Mouse (Mus musculus) midbrain, embryonic 12.5 days (tissue): ENCODE measurements around the gene Mvd. TPM values are rescaled to one million over a fixed set of nuclear protein-coding genes. Genes with fewer than 3 reads are reported as not detected.

Experiments used
- ATAC-seq: fragments of 200-750 bp; cut with Nextera tagmentation; 2 replicates; pipeline ENCODE4 v1.8.0; 2017; ENCODE audit warnings: low read depth, moderate TSS enrichment, moderate library complexity; ENCODE audit not compliant: low FRiP score
- H3K27ac ChIP-seq: fragments of 300-500 bp; sonication (generic); replicated peaks from 2 replicates; pipeline ENCODE4 v1.5.1; 2016; ENCODE audit warnings: mild to moderate bottlenecking
- H3K27me3 ChIP-seq: fragments of 300-500 bp; sonication (generic); 2 replicates; pipeline ENCODE4 v1.6.1; 2016; ENCODE audit warnings: mild to moderate bottlenecking
- H3K36me3 ChIP-seq: fragments of 300-500 bp; sonication (generic); 2 replicates; pipeline ENCODE4 v1.6.1; 2016
- H3K4me1 ChIP-seq: fragments of 300-500 bp; sonication (generic); 2 replicates; pipeline ENCODE4 v1.6.1; 2016
- H3K4me2 ChIP-seq: fragments of 300-500 bp; sonication (generic); replicated peaks from 2 replicates; pipeline ENCODE4 v1.6.1; 2016; ENCODE audit warnings: mild to moderate bottlenecking, moderate library complexity
- H3K4me3 ChIP-seq: fragments of 300-500 bp; sonication (generic); 2 replicates; pipeline ENCODE4 v1.5.1; 2016; ENCODE audit warnings: mild to moderate bottlenecking
- H3K9ac ChIP-seq: fragments of 300-500 bp; sonication (generic); replicated peaks from 2 replicates; pipeline ENCODE4 v1.6.1; 2016; ENCODE audit warnings: mild to moderate bottlenecking, moderate library complexity
- H3K9me3 ChIP-seq: fragments of 300-500 bp; sonication (generic); 2 replicates; pipeline ENCODE4 v1.6.1; 2016; ENCODE audit warnings: mild to moderate bottlenecking
- WGBS: fragments of 180-500 bp; shearing (Covaris S2); methylation state at CpG from one replicate; pipeline ENCODE4 v1.1.7; 2016; 5-methylcytosine and 5-hydroxymethylcytosine counted together
- polyA plus RNA-seq: library from polyadenylated mRNA; unstranded; fragments of >200 nt; fragmentation: Nextera tagmentation; extraction: Ambion mirVana; gene quantifications from 2 replicates; pipeline ENCODE4 v1.2.1, GENCODE M21; 2016

The Mvd gene
- polyA plus RNA-seq, 1 experiment from 2014 or later = 47.4 TPM

DNA sequence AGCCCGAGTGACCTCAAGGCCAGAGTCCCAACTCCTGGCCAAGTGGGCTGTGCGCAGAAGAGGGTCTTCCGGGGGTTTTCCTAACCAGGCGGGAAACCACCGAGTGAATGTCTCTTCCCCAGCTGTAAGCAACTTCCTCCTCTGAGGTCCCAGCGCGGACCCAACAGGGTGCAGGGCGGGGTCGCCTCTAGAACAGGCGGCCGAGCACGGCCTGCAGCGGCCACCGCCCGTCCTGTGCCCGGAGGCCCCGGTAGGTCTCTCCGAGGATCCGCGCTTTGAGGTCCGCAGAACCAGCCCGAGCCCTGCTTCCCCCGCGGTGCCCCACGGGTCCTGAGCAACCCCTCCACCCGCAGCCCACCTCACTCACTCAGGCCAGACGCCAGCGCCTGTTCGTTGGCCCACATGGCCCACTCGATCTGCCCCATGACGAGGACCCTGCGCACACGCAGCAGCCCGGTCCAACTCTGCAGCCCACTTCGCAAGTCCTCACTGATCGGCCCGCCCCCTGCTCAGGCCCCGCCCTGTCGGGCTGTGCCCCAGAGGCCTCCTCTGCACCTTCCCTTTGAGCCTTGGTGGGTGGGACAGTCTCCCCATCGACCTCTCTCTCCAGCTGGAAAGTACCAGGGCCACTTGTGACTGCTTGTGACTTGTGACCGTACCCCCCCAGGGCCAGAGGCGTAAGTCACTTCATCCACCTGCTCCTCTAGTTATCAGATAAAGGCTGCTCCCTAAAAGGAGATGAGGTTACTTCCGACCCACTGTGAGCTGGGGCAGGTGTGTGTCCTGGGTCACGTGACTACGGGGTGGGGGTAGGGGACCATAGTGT lies 10.6 kb downstream of the Mvd start, which contains the start of gene Cyba:
TSS of gene Cyba (minus strand) at position 488 of the 826 bp plus-strand sequence.
- no peak within 1 kb of the TSS for H3K27ac ChIP-seq
- H3K36me3 ChIP-seq = peaks cover 40% of the 10 kb centered on the region
- H3K4me2 ChIP-seq = peak within 1 kb of the TSS; percentile 65
- peak within 1 kb of the TSS; percentile 41 for H3K4me3 ChIP-seq
- peak within 1 kb of the TSS; percentile 60 for H3K9ac ChIP-seq
- ATAC-seq = peak; percentile 81
- peaks cover 9% of the 10 kb centered on the region for H3K27me3 ChIP-seq
- no peaks in the 10 kb centered on the region for H3K9me3 ChIP-seq
- peaks cover 16% of the 10 kb centered on the region for H3K4me1 ChIP-seq
- WGBS = 6% methylated on average over 45 of the region's 45 CpGs

DNA sequence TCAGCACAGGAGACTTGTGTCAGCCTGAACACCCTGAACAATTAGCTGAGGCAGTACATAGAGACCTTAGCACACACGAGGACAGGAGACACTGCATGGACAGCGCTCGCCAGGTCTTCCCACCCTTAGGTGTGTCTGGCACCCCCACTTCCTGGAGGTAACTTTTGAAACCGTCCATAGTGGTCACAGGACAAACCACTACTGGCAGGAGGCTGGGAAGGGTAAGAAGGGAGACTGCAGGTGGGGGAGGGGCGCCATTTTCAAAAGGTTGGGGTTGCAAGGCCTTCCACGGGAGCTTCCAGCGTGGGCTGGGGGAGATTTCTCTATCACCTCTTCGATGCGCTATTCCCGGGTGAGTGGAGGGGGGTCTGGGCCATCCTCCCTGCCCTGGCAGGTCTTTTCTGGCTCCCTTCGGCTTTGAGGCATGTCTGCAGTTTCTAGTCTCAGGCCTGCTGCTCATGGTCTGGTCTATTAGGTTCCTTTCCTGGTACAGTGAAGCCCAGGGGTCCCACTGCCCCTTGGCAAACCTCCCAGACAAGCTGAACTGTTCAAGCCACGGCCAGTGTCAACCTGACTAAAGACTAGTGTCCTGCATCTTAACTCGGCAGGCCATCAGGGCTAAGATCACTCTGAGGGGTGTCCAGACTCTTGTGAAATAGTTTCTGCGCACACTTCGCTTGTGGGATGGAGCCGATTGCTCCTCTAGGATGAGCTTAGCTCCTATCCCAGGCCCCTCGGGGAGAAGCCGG lies 11.4 kb downstream of the Mvd start:
- Histone ChIP-seq H3K36me3 (peaks cover 32% of the 10 kb centered on the region), H3K4me2 (peak overlapping the region; percentile 65), H3K4me3 (peak overlapping the region; percentile 41), H3K9ac (peak overlapping the region; percentile 60), H3K4me1 (peaks cover 16% of the 10 kb centered on the region), H3K9me3 (no peaks in the 10 kb centered on the region), H3K27me3 (peaks cover 9% of the 10 kb centered on the region), H3K27ac (no peak overlapping the region)
- no peak for ATAC-seq
- 38% methylated on average over 18 of the region's 18 CpGs for whole genome bisulfite sequencing

DNA sequence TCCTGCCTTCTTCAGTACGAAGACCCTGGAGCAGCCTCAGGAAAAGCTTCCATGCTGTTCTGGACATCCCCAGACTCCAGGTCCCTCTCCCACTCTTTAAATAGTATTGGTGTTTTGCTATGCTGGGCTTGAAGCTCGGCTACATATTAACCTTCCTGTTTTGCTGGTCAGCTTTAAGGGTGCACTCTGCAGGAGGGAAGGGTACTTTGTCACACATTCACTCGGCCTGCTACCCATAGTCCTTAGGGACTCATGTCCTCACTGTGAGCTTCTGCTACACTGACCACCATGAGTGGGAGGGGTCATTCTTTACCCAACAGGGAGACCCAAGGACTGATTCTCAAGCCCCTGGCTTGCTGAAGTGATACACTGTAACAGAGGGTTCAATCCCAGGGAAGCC lies 12.6 kb downstream of the Mvd start:
- Histone ChIP-seq H3K36me3 (peaks cover 20% of the 10 kb centered on the region), H3K27ac (no peak overlapping the region), H3K9me3 (no peaks in the 10 kb centered on the region), H3K4me1 (peaks cover 16% of the 10 kb centered on the region), H3K9ac (no peak overlapping the region), H3K27me3 (peaks cover 9% of the 10 kb centered on the region), H3K4me2 (no peak overlapping the region), H3K4me3 (no peak overlapping the region)
- WGBS = 86% methylated on average over 3 of the region's 3 CpGs
- no peak for ATAC-seq

DNA sequence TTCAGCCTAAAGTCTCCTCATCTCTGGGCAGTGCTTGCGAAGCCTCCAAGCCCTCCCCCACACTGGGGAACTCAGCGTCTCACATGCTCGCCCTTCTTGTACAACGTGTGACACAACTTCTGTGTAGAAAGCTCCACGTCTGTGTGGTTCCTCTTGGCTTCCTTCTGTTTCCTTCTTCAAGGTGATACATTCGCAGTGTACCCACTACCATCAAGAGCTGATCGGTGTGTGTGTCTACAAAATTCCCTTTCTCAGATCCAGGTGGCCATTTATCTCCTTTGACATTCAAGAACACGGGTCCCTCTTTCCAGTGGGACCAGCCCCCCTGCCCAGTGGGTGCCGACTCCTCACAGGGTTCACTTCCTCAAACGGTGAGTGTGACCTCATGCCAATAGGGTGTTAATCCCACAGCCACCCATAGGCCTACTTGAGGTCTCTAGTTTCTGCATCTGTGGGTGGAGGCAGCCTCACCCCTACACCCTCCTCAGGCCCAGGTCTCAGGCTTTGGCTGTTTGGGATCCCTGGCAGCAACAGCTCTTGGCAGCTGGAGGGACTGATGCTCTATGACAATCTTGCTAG lies 13.1 kb downstream of the Mvd start:
- no peak overlapping the region for H3K27ac ChIP-seq
- H3K36me3 ChIP-seq = peaks cover 15% of the 10 kb centered on the region
- no peak overlapping the region for H3K4me2 ChIP-seq
- peaks cover 9% of the 10 kb centered on the region for H3K27me3 ChIP-seq
- H3K4me3 ChIP-seq = no peak overlapping the region
- WGBS = 83% methylated on average over 10 of the region's 10 CpGs
- peaks cover 16% of the 10 kb centered on the region for H3K4me1 ChIP-seq
- no peak overlapping the region for H3K9ac ChIP-seq
- H3K9me3 ChIP-seq = no peaks in the 10 kb centered on the region
- no peak for ATAC-seq

DNA sequence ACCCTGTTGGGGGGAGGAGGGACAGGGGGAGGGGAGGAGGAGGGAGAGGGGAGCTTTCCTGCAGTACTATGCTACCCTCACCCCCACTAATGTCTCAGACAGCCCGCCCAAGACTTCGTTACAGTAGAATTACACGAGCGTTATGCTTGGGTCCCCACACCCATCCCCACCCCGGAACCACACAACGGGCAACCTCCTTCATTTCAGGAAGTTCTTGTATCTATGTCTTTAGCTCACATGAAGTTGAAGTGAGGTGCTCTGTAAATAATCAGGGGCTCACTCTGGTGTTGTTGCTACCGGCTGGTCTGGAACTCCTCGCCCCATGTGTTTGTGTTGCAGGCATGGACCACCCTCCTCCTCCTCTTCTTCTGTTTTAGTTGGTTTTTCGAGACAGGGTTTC lies 15.1 kb downstream of the Mvd start:
- no peaks in the 10 kb centered on the region for H3K9me3 ChIP-seq
- H3K4me2 ChIP-seq = no peak overlapping the region
- H3K27ac ChIP-seq = no peak overlapping the region
- ATAC-seq = no peak
- WGBS = 92% methylated on average over 9 of the region's 9 CpGs
- peaks cover 16% of the 10 kb centered on the region for H3K4me1 ChIP-seq
- H3K27me3 ChIP-seq = peaks cover 9% of the 10 kb centered on the region; the same call in 1 of the 2 replicates
- no peaks in the 10 kb centered on the region for H3K36me3 ChIP-seq
- no peak overlapping the region for H3K9ac ChIP-seq
- no peak overlapping the region for H3K4me3 ChIP-seq

DNA sequence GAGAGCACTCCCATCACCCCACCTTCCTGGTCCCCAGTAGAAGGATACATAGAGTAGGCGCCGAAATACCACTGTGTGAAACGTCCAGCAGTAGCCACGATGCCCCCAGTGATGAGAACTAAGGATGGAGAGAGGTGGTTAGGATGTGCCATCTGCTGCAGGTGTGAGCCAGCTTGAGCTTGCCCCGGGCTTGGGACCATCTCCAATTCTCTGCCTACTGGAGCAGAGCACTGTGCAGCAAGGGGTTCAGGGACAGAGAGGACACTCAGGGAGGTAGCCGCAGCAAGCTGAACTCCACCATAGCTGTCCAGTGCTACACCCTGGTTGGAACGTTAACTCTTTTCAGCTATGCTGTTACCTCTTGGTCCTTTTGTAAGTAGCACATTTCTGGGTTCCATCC lies 15.6 kb downstream of the Mvd start:
- no peak overlapping the region for H3K27ac ChIP-seq
- H3K4me2 ChIP-seq = no peak overlapping the region
- no peaks in the 10 kb centered on the region for H3K9me3 ChIP-seq
- ATAC-seq = no peak
- H3K27me3 ChIP-seq = peaks cover 4% of the 10 kb centered on the region; the same call in 1 of the 2 replicates
- no peaks in the 10 kb centered on the region for H3K36me3 ChIP-seq
- H3K4me1 ChIP-seq = peaks cover 10% of the 10 kb centered on the region
- no peak overlapping the region for H3K9ac ChIP-seq
- WGBS = 94% methylated on average over 7 of the region's 7 CpGs
- H3K4me3 ChIP-seq = no peak overlapping the region

DNA sequence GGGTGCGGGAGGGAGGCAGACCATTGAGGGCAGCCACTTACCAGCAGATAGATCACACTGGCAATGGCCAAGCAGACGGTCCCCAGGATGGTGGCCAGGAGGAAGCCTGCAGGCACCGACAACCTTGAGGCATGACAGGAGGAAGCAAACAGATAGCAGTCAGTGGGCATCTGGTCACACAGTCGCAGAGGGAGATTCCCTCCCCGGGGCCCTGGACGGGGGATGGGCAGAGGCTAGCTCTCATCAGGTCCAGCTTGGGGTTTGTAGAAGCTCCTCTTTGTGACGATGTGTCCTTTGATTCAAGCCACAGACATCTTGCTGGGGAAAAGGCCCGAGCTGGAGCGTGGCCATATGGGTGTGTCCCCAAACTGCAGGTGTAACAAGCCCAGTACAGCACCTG lies 17.1 kb downstream of the Mvd start:
- no peaks in the 10 kb centered on the region for H3K36me3 ChIP-seq
- no peaks in the 10 kb centered on the region for H3K27me3 ChIP-seq
- no peaks in the 10 kb centered on the region for H3K9me3 ChIP-seq
- no peak overlapping the region for H3K27ac ChIP-seq
- H3K4me2 ChIP-seq = no peak overlapping the region
- 80% methylated on average over 9 of the region's 9 CpGs for WGBS
- H3K4me1 ChIP-seq = no peaks in the 10 kb centered on the region
- no peak overlapping the region for H3K4me3 ChIP-seq
- no peak for ATAC-seq
- no peak overlapping the region for H3K9ac ChIP-seq

DNA sequence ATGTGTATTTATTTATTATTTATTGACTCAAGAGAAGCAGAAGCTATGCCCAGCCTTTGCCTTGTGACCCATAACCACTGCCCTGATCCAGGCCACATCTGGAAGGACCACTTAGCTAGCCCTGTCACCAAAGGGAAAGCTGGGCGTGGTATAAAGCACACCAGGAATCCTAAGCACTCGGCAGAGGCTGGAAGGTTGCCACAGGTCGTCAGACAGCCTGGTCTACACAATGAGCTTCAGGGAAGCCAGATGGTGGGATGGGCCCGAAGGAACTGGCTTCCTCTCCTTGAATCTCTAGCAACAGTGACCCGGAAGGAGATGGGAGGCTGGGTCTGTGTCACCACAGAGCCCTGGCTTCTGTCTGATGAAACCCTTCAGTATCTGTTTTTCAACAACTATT lies 19.6 kb downstream of the Mvd start:
- H3K4me2 ChIP-seq = no peak overlapping the region
- no peak for ATAC-seq
- WGBS = 75% methylated on average over 5 of the region's 5 CpGs
- H3K9ac ChIP-seq = no peak overlapping the region
- peaks cover 10% of the 10 kb centered on the region for H3K36me3 ChIP-seq
- no peaks in the 10 kb centered on the region for H3K9me3 ChIP-seq
- no peak overlapping the region for H3K4me3 ChIP-seq
- no peak overlapping the region for H3K27ac ChIP-seq
- no peaks in the 10 kb centered on the region for H3K4me1 ChIP-seq
- no peaks in the 10 kb centered on the region for H3K27me3 ChIP-seq

DNA sequence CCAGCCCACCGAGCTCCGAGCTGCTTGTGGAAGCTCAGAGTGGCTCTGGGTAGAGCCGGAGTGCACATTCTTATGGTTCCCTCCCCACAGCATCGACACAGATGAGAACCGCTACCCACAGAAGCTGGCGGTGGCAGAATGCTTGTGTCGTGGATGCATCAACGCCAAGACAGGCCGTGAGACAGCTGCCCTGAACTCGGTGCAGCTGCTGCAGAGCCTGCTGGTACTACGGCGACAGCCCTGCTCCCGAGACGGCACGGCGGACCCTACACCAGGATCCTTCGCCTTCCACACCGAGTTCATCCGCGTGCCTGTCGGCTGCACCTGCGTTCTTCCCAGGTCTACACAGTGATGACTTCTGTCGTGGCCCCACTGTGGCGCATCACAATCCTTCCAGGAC lies 20.0 kb downstream of the Mvd start:
- no peak overlapping the region for H3K4me2 ChIP-seq
- no peak for ATAC-seq
- no peaks in the 10 kb centered on the region for H3K4me1 ChIP-seq
- no peaks in the 10 kb centered on the region for H3K27me3 ChIP-seq
- no peak overlapping the region for H3K27ac ChIP-seq
- peaks cover 15% of the 10 kb centered on the region for H3K36me3 ChIP-seq
- H3K9ac ChIP-seq = no peak overlapping the region
- H3K4me3 ChIP-seq = no peak overlapping the region
- no peaks in the 10 kb centered on the region for H3K9me3 ChIP-seq
- WGBS = 90% methylated on average over 24 of the region's 24 CpGs

DNA sequence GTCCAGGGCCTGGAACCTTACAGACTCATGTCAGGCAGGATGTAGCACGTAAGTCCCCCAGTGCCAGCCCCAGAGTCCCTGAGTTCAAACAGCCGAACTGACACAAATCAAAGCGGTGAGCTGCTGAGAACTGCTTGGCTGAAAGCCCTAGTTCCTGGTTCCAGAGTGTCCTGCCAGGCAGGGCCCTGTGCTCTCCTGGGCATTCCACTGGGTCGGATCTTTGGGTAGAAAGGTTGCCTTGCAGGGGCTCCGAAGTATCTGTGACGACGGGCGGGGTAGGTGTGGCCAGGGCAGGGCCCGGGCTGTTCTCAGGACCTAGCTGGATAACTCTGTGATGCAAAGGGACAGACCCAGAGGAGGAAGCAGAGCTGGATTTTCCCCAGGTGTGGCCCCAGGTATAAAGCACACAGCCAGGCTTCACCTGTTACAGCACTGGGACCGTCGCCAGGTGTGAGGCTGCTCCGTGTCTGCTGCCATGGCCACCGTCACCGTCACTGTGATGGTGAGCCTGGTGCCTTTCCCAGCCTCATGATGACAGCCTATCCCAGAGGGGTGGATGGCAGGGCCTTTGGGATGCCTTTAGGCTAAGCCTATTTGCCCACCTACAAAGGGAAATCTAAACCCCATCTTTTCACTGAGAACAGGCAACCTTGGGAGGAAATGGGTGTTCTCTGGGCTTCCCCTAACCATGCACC lies 21.7 kb downstream of the Mvd start, which contains the start of gene Il17c:
TSS of gene Il17c (plus strand) at position 645 of the 695 bp plus-strand sequence.
- Histone ChIP-seq H3K9ac (no peak within 1 kb of the TSS), H3K9me3 (no peaks in the 10 kb centered on the region), H3K36me3 (peaks cover 30% of the 10 kb centered on the region), H3K27ac (no peak within 1 kb of the TSS), H3K4me2 (no peak within 1 kb of the TSS), H3K4me3 (no peak within 1 kb of the TSS), H3K27me3 (no peaks in the 10 kb centered on the region), H3K4me1 (no peaks in the 10 kb centered on the region)
- ATAC-seq = no peak
- WGBS = 86% methylated on average over 14 of the region's 14 CpGs

DNA sequence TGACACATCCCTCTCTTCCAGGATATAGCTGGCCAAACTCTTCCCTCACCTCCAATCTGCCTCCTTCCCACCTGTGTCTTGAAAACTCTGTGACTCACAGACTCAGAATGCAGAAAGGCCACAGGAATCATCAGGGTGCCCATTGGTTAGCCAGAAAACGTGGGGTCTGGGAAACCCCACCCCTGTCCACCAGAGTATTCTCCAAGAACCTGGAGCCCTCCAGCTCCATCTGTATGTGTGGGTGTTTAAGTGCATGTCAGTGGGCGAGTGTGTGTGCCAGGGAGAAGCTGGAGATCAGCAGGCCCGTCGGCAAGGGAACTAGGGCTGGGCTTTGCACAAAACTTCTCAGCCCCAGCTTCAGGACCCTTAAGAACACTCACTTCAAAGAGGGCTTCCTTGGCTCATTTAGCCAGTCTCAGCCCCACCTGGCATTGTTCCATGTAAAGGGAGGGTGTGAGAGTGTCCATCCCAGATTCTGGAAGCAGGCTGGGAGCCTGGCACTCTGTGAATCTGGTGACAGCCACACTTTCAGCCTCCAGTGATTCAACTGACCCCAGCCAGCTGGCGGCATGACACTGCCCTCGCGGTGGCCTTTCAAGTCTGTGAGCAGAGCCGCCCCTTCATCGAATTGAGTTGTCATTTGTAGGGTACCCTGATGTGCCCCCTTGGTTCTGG lies 23.2 kb downstream of the Mvd start:
- Histone ChIP-seq H3K4me2 (no peak overlapping the region), H3K36me3 (peaks cover 45% of the 10 kb centered on the region), H3K4me3 (no peak overlapping the region), H3K27me3 (no peaks in the 10 kb centered on the region), H3K9me3 (no peaks in the 10 kb centered on the region), H3K4me1 (no peaks in the 10 kb centered on the region), H3K9ac (no peak overlapping the region), H3K27ac (no peak overlapping the region)
- ATAC-seq = no peak
- 76% methylated on average over 9 of the region's 9 CpGs for WGBS
